12 mouse cellular contexts compared by ENCODE assay signal in the genomic region with DNA sequence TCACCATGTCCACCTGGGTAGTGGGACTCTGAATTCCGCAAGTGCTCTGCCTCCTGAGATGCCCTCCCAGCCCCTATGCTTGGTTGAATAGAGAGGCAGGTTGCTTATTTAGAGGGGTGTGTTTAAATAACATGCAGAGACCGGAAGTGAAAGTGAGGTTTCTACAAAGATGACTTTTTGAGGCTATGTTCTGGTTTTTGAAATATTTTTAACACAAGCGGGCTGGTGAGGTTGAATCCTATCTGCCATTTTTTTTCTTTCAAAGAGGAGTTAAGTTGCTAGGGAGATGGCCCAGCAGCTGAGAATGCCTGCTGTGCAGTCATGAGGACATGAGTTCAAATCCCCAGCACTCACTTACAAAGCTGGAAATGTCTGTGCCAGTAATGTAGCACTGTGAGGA. TPM values are rescaled to one million over a fixed set of nuclear protein-coding genes. Genes with fewer than 3 reads are reported as not detected.
DNase-seq lines count a peak whose midpoint lies in the region; ATAC-seq and TF ChIP-seq lines count a peak whose summit lies in the region.
"Had no signal": no experiment of that assay in that cellular context is flagged by ENCODE, and none has a peak within 500 bp of the region (broad histone marks: within the 10 kb centered on the region; RNA-seq: fewer than 3 reads in every experiment).

No protein-coding gene starts in this region.

- intact Hi-C loops in gastrocnemius, postnatal 36 days (cut with DNase I), result loop anchor here (5.0 to 10.0 kb wide), 3 partner anchors 33 to 142 kb away; no protein-coding TSS in a partner anchor

- TF ChIP-seq CTCF in midbrain, postnatal 0 days (IDR thresholded peaks at IDR 0.05), result no peak

- H3K9me3 ChIP-seq in kidney, embryonic 15.5 days (replicated peaks), result no peaks in the 10 kb centered on the region
- no peaks in the 10 kb centered on the region for H3K9me3 ChIP-seq in hindbrain, embryonic 10.5 days
- no peaks in the 10 kb centered on the region for H3K9me3 ChIP-seq in midbrain, postnatal 0 days (ENCODE audit: low read length)
- H3K9me3 ChIP-seq in kidney, embryonic 14.5 days (ENCODE audit: control insufficient read depth, low read length), result no peaks in the 10 kb centered on the region

- no peaks in the 10 kb centered on the region for H3K27me3 ChIP-seq in kidney, embryonic 15.5 days
- peaks cover 3% of the 10 kb centered on the region; the same call in 1 of the 2 replicates for H3K27me3 ChIP-seq in hindbrain, embryonic 10.5 days (ENCODE audit: insufficient read depth, poor library complexity, severe bottlenecking)
- H3K27me3 ChIP-seq in midbrain, postnatal 0 days (ENCODE audit: insufficient read depth, low read length), result no peaks in the 10 kb centered on the region
- no peaks in the 10 kb centered on the region for H3K27me3 ChIP-seq in kidney, embryonic 14.5 days (ENCODE audit: control insufficient read depth, insufficient read depth, low read length)

- H3K4me2 ChIP-seq in kidney, embryonic 15.5 days, result 0 out of 2 replicates have a peak overlapping the region, but pooled peaks have one; percentile 2
- H3K4me2 ChIP-seq in midbrain, postnatal 0 days (ENCODE audit: low read depth, low read length, poor library complexity, severe bottlenecking), result 0 out of 2 replicates have a peak overlapping the region, but pooled peaks have one; percentile 6
- H3K4me2 ChIP-seq in kidney, embryonic 14.5 days (replicated peaks; ENCODE audit: low read depth, low read length), result no peak overlapping the region

- H3K27ac ChIP-seq in kidney, embryonic 15.5 days, result no peak overlapping the region
- no peak overlapping the region for H3K27ac ChIP-seq in hindbrain, embryonic 10.5 days
- no peak overlapping the region for H3K27ac ChIP-seq in midbrain, postnatal 0 days (ENCODE audit: low read depth, low read length)
- H3K27ac ChIP-seq in kidney, embryonic 14.5 days (ENCODE audit: low read depth, low read length), result no peak overlapping the region

- peaks cover 16% of the 10 kb centered on the region for H3K36me3 ChIP-seq in kidney, embryonic 15.5 days
- H3K36me3 ChIP-seq in hindbrain, embryonic 10.5 days, result peaks cover 61% of the 10 kb centered on the region
- no peaks in the 10 kb centered on the region for H3K36me3 ChIP-seq in midbrain, postnatal 0 days (ENCODE audit: insufficient read depth, low read length)
- peaks cover 19% of the 10 kb centered on the region for H3K36me3 ChIP-seq in kidney, embryonic 14.5 days (ENCODE audit: control insufficient read depth, insufficient read depth, low read length)

- H3K4me3 ChIP-seq in kidney, embryonic 15.5 days (replicated peaks), result no peak overlapping the region
- H3K4me3 ChIP-seq in hindbrain, embryonic 10.5 days, result peak overlapping the region; percentile 16; the same call in 1 of the 2 replicates
- no peak overlapping the region for H3K4me3 ChIP-seq in midbrain, postnatal 0 days (ENCODE audit: low read depth, low read length)
- H3K4me3 ChIP-seq in kidney, embryonic 14.5 days (ENCODE audit: low read length), result no peak overlapping the region

- H3K4me1 ChIP-seq in kidney, embryonic 15.5 days, result peaks cover 68% of the 10 kb centered on the region
- H3K4me1 ChIP-seq in hindbrain, embryonic 10.5 days (replicated peaks), result peaks cover 61% of the 10 kb centered on the region
- H3K4me1 ChIP-seq in midbrain, postnatal 0 days (ENCODE audit: insufficient read depth, low read length), result peaks cover 25% of the 10 kb centered on the region; the same call in 1 of the 2 replicates
- peaks cover 56% of the 10 kb centered on the region for H3K4me1 ChIP-seq in kidney, embryonic 14.5 days (ENCODE audit: control insufficient read depth, insufficient read depth, low read length)

- no peak for DNase-seq in kidney, postnatal 14 days
- no peak for DNase-seq in hindbrain, embryonic 10.5 days (ENCODE audit: low spot score)
- no peak for DNase-seq in midbrain, postnatal 0 days (ENCODE audit: low spot score)
- no peak for DNase-seq in gastrocnemius, postnatal 36 days
- DNase-seq in frontal cortex, postnatal 10 days (ENCODE audit: low spot score in 2 of 2), result no peak
- DNase-seq: adrenal gland, postnatal 10 days; cerebellum, adult 9-10 months; layer of hippocampus, adult 9-11 months; liver had no signal

- ATAC-seq in kidney, embryonic 15.5 days (replicated peaks; ENCODE audit: low FRiP score), result no peak
- ATAC-seq in CD4-positive, CD25-positive, alpha-beta regulatory T cell, adult 4 months, result peak; percentile 38
- no peak for ATAC-seq in midbrain, postnatal 0 days (ENCODE audit: low FRiP score)
- no peak for ATAC-seq in kidney, embryonic 14.5 days (ENCODE audit: low FRiP score, low TSS enrichment)

- 80% methylated on average over 3 of the region's 3 CpGs for WGBS in kidney, embryonic 15.5 days
- 91% methylated on average over 3 of the region's 3 CpGs for WGBS in hindbrain, embryonic 10.5 days
- WGBS in midbrain, postnatal 0 days, result 83% methylated on average over 3 of the region's 3 CpGs
- whole genome bisulfite sequencing in kidney, embryonic 14.5 days, result 81% methylated on average over 3 of the region's 3 CpGs

- no peak overlapping the region for H3K9ac ChIP-seq in kidney, embryonic 15.5 days
- no peak overlapping the region; the same call in 1 of the 2 replicates for H3K9ac ChIP-seq in midbrain, postnatal 0 days (replicated peaks; ENCODE audit: low read length, poor library complexity, severe bottlenecking)
- no peak overlapping the region for H3K9ac ChIP-seq in kidney, embryonic 14.5 days (ENCODE audit: low read depth, low read length)

RNA-seq across cellular contexts. Expression of a gene that starts 4.0 kb away (rescaled TPM):
- polyA plus RNA-seq in kidney, embryonic 15.5 days (2015; fragmentation: Nextera tagmentation; extraction: Ambion mirVana), result 31.0 and 33.5 TPM in 2 replicates
- 10 to 100 TPM; 29.5 to 30.3 TPM for polyA plus RNA-seq in CD4-positive, CD25-positive, alpha-beta regulatory T cell, adult 4 months (2017; shearing (Covaris generic))
- 38.5 and 40.1 TPM in 2 replicates for polyA plus RNA-seq in hindbrain, embryonic 10.5 days (2016; fragmentation: Nextera tagmentation; extraction: Ambion mirVana)
- 185 and 191 TPM in 2 replicates for total RNA-seq in midbrain, postnatal 0 days (2014; rRNA removed)
- 16.0 and 30.6 TPM in 2 replicates for polyA plus RNA-seq in midbrain, postnatal 0 days (2015; fragmentation: Nextera tagmentation; extraction: Ambion mirVana)
- 10 to 100 TPM; 26.0 to 30.9 TPM for total RNA-seq in gastrocnemius, postnatal 36 days (2021)
- 40.1 and 48.2 TPM in 2 replicates for polyA plus RNA-seq in kidney, embryonic 14.5 days (2014; fragmentation: Nextera tagmentation; extraction: Ambion mirVana)
